Mouse (Mus musculus): ENCODE results near the gene Boll. TPM values are rescaled to one million over a fixed set of nuclear protein-coding genes. Genes with fewer than 3 reads are reported as not detected.

Boll gene
- polyA plus RNA-seq, 1 experiment from 2014 or later: 0.22 TPM

DNA sequence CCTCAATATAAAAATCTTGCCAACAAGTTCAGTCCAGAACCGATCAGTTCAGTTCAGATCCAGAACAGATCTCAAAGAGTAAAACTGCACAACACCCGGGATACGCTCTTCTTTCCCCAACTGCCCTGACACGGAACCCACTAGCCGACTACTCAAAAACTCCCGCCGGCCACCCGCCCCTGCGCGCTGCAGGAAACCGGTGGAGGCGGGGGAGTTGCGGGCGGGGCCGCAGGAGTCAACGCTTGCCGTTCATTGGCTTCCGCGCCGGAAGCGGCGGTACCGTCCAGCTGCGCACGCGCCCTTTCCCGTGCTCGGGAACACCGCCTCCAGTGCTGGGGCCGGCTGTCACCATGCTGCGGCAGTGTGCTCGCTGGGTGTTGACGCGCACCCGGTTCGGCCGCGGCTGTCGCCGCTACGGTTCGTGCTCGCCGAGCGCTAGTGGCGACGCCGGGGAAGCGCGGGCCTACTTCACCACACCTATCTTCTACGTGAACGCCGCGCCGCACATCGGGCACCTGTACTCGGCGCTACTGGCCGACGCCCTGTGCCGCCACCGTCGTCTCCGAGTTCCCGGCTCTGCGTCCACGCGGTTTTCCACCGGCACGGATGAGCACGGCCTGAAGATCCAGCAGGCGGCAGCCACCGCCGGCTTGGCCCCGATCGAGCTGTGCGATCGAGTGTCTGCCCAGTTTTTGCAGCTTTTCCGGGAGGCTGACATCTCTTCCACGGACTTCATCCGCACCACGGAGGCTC, 126.2 kb downstream of the Boll start, which contains the start of gene Mars2:
TSS of gene Mars2 (plus strand) at position 288 of the 753 bp plus-strand sequence.
- peak; percentile 99 for ATAC-seq (ENCODE audit: low FRiP score, low read depth)
- Histone ChIP-seq H3K27ac (replicated peaks) (peak within 1 kb of the TSS; percentile 87), H3K4me1 (replicated peaks) (peaks cover 40% of the 10 kb centered on the region), H3K4me3 (peak within 1 kb of the TSS; percentile 82), H3K36me3 (no peaks in the 10 kb centered on the region), H3K9me3 (no peaks in the 10 kb centered on the region), H3K4me2 (peak within 1 kb of the TSS; percentile 92), H3K9ac (peak within 1 kb of the TSS; percentile 78), H3K27me3 (no peaks in the 10 kb centered on the region)
- under 1% methylated on average over 81 of the region's 82 CpGs for WGBS

- no peak for ATAC-seq (ENCODE audit: low FRiP score, low read depth)
- WGBS: 36% methylated on average over 5 of the region's 5 CpGs
- H3K9ac ChIP-seq: no peak overlapping the region
Measured at GRCm38 (mm10) chr1:55236487-55236886, 126.8 kb downstream of the Boll start.

GRCm38 (mm10) chr1:55234910-55235520, 128.3 kb downstream of the Boll start:
- Histone ChIP-seq H3K27me3 (no peaks in the 10 kb centered on the region), H3K4me3 (no peak overlapping the region), H3K4me1 (replicated peaks) (peaks cover 20% of the 10 kb centered on the region), H3K4me2 (no peak overlapping the region), H3K36me3 (no peaks in the 10 kb centered on the region), H3K9me3 (no peaks in the 10 kb centered on the region), H3K9ac (no peak overlapping the region), H3K27ac (replicated peaks) (no peak overlapping the region)
- no peak for ATAC-seq (ENCODE audit: low FRiP score, low read depth)
- WGBS: 57% methylated on average over 16 of the region's 16 CpGs

More at GRCm38 (mm10) chr1:55236487-55236886, 126.8 kb downstream of the Boll start:
- H3K27me3 ChIP-seq: no peaks in the 10 kb centered on the region
- H3K4me2 ChIP-seq: peak overlapping the region; percentile 92
- no peaks in the 10 kb centered on the region for H3K36me3 ChIP-seq
- H3K4me3 ChIP-seq: peak overlapping the region; percentile 82
- H3K4me1 ChIP-seq (replicated peaks): peaks cover 34% of the 10 kb centered on the region
- no peak overlapping the region for H3K27ac ChIP-seq (replicated peaks)
- no peaks in the 10 kb centered on the region for H3K9me3 ChIP-seq

GRCm38 (mm10) chr1:55228256-55228884, 134.9 kb downstream of the Boll start:
- Histone ChIP-seq H3K36me3 (no peaks in the 10 kb centered on the region), H3K4me1 (replicated peaks) (peaks cover 7% of the 10 kb centered on the region)
- WGBS: 87% methylated on average over 8 of the region's 8 CpGs

GRCm38 (mm10) chr1:55227376-55227775, 135.9 kb downstream of the Boll start:
- H3K9me3 ChIP-seq: no peaks in the 10 kb centered on the region
- WGBS: 61% methylated on average over 1 of the region's 1 CpGs

More at GRCm38 (mm10) chr1:55228256-55228884, 134.9 kb downstream of the Boll start:
- no peak for ATAC-seq (ENCODE audit: low FRiP score, low read depth)
- no peak overlapping the region for H3K9ac ChIP-seq
- no peak overlapping the region for H3K4me2 ChIP-seq
- no peak overlapping the region for H3K27ac ChIP-seq (replicated peaks)
- H3K9me3 ChIP-seq: no peaks in the 10 kb centered on the region
- no peak overlapping the region for H3K4me3 ChIP-seq
- no peaks in the 10 kb centered on the region for H3K27me3 ChIP-seq

DNA sequence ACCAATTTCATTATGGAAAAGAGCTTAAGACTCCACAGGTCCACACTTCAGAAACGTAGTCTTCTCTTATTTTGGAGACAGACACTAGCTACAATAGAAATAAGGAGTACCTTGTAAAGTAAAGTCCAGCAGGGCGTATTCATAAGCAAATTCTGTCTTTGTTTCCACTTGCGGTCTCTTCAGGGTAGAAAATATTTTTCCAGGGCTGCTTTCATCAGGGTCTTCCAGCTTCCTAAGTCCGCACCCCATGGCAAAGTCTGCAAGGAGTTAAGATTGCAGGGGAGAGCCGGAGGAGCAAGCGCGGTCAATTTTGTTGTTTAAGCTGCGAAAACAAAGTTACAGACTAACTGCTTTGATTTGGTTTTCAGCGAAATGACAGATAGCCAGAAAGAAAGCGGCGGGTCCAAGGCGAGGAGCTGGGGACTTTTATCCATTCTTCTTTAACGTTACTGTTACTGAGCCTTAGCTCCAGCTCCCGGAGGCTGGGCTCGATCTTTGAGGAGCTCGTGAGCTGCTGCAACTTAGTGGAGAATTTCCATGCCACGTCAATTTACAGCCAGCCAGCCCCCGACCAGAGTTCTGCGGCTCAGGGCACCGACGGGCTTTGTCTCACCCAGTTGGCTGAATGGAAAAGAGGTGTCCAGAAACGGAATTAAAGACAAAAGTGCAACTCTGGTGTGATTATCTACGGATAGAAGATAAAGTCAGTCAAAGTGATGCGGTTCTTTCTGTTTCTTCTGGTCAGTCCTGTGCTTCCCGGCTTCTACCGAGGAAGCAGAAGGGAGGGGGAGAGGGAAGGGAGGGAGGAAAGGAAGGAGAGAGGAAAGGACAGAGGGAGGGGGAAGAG, 137.0 kb downstream of the Boll start, which contains the start of gene Rftn2:
TSS of gene Rftn2 (minus strand) at position 772 of the 847 bp plus-strand sequence.
- H3K9ac ChIP-seq: peak within 1 kb of the TSS; percentile 38
- WGBS: 1% methylated on average over 26 of the region's 26 CpGs
- H3K4me1 ChIP-seq (replicated peaks): peaks cover 11% of the 10 kb centered on the region
- H3K4me2 ChIP-seq: peak within 1 kb of the TSS; percentile 64
- peak within 1 kb of the TSS; percentile 40 for H3K4me3 ChIP-seq
- peak within 1 kb of the TSS; percentile 61 for H3K27ac ChIP-seq (replicated peaks)
- no peaks in the 10 kb centered on the region for H3K36me3 ChIP-seq
- H3K27me3 ChIP-seq: no peaks in the 10 kb centered on the region
- ATAC-seq (ENCODE audit: low FRiP score, low read depth): no peak
- no peaks in the 10 kb centered on the region for H3K9me3 ChIP-seq

More at GRCm38 (mm10) chr1:55227376-55227775, 135.9 kb downstream of the Boll start:
- Histone ChIP-seq H3K4me3 (no peak overlapping the region), H3K36me3 (no peaks in the 10 kb centered on the region), H3K4me1 (replicated peaks) (peaks cover 9% of the 10 kb centered on the region), H3K27me3 (no peaks in the 10 kb centered on the region), H3K27ac (replicated peaks) (no peak overlapping the region), H3K4me2 (no peak overlapping the region), H3K9ac (no peak overlapping the region)
- ATAC-seq (ENCODE audit: low FRiP score, low read depth): no peak

GRCm38 (mm10) chr1:55225398-55225797, 137.9 kb downstream of the Boll start:
- Histone ChIP-seq H3K36me3 (no peaks in the 10 kb centered on the region), H3K4me1 (replicated peaks) (peaks cover 11% of the 10 kb centered on the region), H3K4me2 (peak overlapping the region; percentile 64), H3K27me3 (no peaks in the 10 kb centered on the region), H3K9ac (0 out of 2 replicates have a peak overlapping the region, but pooled peaks have one; percentile 38), H3K9me3 (no peaks in the 10 kb centered on the region), H3K4me3 (peak overlapping the region; percentile 40), H3K27ac (replicated peaks) (peak overlapping the region; percentile 61)
- 34% methylated on average over 3 of the region's 3 CpGs for WGBS
- no peak for ATAC-seq (ENCODE audit: low FRiP score, low read depth)

GRCm38 (mm10) chr1:55224111-55224510, 139.2 kb downstream of the Boll start:
- ATAC-seq (ENCODE audit: low FRiP score, low read depth): peak; percentile 61
- peak overlapping the region; percentile 64 for H3K4me2 ChIP-seq
- H3K27ac ChIP-seq (replicated peaks): peak overlapping the region; percentile 23; the same call in 1 of the 2 replicates
- H3K9me3 ChIP-seq: no peaks in the 10 kb centered on the region
- H3K4me1 ChIP-seq (replicated peaks): peaks cover 11% of the 10 kb centered on the region
- H3K36me3 ChIP-seq: no peaks in the 10 kb centered on the region
- H3K27me3 ChIP-seq: no peaks in the 10 kb centered on the region
- peak overlapping the region; percentile 40 for H3K4me3 ChIP-seq
- WGBS: 40% methylated on average over 11 of the region's 11 CpGs
- H3K9ac ChIP-seq: no peak overlapping the region

GRCm38 (mm10) chr1:55223026-55223425, 140.2 kb downstream of the Boll start:
- H3K9ac ChIP-seq: no peak overlapping the region
- no peaks in the 10 kb centered on the region for H3K27me3 ChIP-seq
- no peaks in the 10 kb centered on the region for H3K36me3 ChIP-seq
- H3K9me3 ChIP-seq: no peaks in the 10 kb centered on the region
- no peak overlapping the region for H3K27ac ChIP-seq (replicated peaks)
- H3K4me3 ChIP-seq: no peak overlapping the region
- H3K4me1 ChIP-seq (replicated peaks): peaks cover 11% of the 10 kb centered on the region
- 87% methylated on average over 7 of the region's 7 CpGs for WGBS
- no peak overlapping the region; the same call in 1 of the 2 replicates for H3K4me2 ChIP-seq
- ATAC-seq (ENCODE audit: low FRiP score, low read depth): no peak

DNA sequence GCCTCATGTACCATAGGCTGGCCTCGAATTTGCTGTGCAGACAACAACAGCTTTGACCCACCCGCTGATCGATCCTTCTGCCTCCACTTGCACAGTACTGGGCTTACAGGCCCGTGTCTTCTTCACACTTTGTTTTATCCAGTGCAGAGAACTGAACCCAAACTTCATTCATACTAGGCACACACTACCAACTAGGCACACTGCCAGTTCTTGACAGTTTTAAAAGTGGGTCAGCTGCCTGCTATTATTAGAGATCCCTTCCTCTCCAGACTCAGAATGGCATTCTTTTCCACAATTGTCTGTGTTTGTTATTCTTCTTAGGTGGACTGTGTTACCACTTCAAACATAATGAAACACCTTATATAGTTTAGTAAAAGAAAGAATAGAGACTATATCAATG, 141.9 kb downstream of the Boll start:
- Histone ChIP-seq H3K27me3 (no peaks in the 10 kb centered on the region), H3K4me3 (no peak overlapping the region), H3K9me3 (no peaks in the 10 kb centered on the region), H3K9ac (no peak overlapping the region), H3K36me3 (no peaks in the 10 kb centered on the region), H3K27ac (replicated peaks) (no peak overlapping the region; the same call in 1 of the 2 replicates), H3K4me1 (replicated peaks) (peaks cover 10% of the 10 kb centered on the region), H3K4me2 (no peak overlapping the region)
- no peak for ATAC-seq (ENCODE audit: low FRiP score, low read depth)
- 63% methylated on average over 4 of the region's 4 CpGs for WGBS

- ATAC-seq (ENCODE audit: low FRiP score, low read depth): no peak
- no peaks in the 10 kb centered on the region for H3K36me3 ChIP-seq
- H3K27me3 ChIP-seq: no peaks in the 10 kb centered on the region
- H3K27ac ChIP-seq (replicated peaks): no peak overlapping the region
- 0 out of 2 replicates have a peak, but pooled peaks cover under 1% of the 10 kb centered on the region for H3K4me1 ChIP-seq (replicated peaks)
- WGBS: 64% methylated on average over 2 of the region's 2 CpGs
- H3K9me3 ChIP-seq: no peaks in the 10 kb centered on the region
- no peak overlapping the region for H3K4me3 ChIP-seq
- no peak overlapping the region for H3K9ac ChIP-seq
- no peak overlapping the region for H3K4me2 ChIP-seq
Measured at GRCm38 (mm10) chr1:55217191-55217590, 146.1 kb downstream of the Boll start.
